Mouse (Mus musculus) c-Kit-positive CD71-positive TER-119-negative erythroid progenitor cells, embryonic 14.5 days (primary cell): Measurements from ENCODE around the gene Nfe2l1.

ENCODE experiments used
- DNase-seq: peaks from one replicate; pipeline ENCODE4 v3.0.0-alpha.2; 2013; ENCODE audit warnings: low read depth

Nfe2l1 gene

DNA sequence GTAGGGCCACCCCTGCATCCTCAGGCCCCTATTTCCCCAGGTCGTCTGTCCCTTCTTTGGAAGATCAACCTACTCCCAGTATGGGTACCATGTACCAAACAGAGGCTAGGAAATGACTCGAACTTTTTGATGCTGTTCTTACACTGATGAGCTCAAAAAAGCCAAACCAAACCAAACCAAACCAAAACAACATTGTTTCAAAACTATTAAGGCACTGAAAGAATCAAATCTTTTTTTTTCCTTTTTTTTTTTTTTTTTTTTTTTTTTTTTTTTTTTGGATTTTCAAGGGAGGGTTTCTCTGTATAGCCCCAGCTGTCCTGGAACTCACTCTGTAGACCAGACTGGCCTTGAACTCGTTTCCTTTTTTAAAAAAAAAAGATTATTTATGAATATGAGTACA lies 13.9 kb upstream of the Nfe2l1 start:
- no peak for DNase-seq

GRCm38 (mm10) chr11:96840290-96840689 lies 10.5 kb upstream of the Nfe2l1 start:
- DNase-seq: no peak

DNA sequence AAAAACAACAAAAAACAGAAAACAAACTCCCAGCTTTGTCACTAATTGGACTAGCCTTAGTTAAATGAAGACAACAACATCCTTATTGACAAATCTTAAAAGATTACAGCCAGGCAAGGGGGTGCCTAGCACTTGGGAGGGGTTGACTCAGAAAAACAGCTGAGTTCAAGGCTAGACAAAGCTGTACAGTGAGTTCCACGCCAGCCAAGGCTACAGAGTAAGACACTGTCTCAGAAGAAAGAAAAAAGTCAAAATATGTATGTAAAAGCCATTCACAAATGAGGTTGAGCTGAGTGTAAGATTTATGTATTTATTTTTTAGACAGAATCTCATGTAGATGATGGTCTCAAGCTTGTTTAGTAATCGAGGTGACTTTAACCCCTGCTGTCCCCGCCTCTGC lies 10.1 kb upstream of the Nfe2l1 start:
- DNase-seq: no peak

GRCm38 (mm10) chr11:96839428-96839827 lies 9.7 kb upstream of the Nfe2l1 start:
- DNase-seq: no peak

DNA sequence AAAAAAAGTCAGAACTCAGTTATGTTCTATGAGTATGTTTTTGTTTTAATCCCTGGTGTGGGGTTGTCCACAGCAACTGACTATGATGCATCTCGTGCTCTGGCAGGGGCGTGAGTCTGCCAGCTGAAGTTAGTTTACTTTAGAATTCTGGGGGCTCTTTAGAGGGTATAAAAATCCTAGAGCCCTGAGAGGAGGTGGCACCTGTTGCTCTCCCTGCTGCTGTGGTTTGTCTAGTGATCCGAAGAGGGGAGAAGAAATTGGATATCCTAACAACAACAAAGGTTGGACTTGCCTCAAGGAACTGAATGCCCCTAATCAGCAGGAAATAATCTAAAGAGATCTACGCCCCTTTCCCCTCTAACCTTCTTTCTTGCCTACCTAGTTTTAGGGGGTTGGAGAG lies 8.6 kb upstream of the Nfe2l1 start:
- DNase-seq: no peak

GRCm38 (mm10) chr11:96837298-96837697 lies 7.5 kb upstream of the Nfe2l1 start:
- no peak for DNase-seq

- no peak for DNase-seq
Observed at GRCm38 (mm10) chr11:96834127-96834526, 4.4 kb upstream of the Nfe2l1 start.

GRCm38 (mm10) chr11:96832973-96833372 lies 3.2 kb upstream of the Nfe2l1 start:
- DNase-seq: no peak

DNA sequence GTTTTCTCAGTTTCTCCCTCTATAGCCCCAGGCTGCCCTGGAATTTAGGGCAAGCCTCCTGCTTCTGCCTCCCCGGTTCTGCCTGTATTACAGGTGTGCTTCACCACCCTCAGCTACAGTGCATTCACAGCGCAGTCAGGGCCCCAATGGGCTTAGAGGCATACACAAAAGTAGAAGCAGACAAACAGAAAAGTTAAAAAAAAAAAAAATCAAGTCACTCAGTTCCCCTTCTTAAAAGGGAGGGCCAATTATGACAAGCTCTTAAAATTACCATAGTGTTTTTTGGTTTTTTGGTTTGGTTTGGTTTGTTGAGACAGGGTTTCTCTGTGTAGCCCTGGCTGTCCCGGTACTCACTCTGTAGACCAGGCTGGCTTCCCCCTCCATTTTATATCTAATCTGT lies 2.8 kb upstream of the Nfe2l1 start:
- DNase-seq: no peak

DNA sequence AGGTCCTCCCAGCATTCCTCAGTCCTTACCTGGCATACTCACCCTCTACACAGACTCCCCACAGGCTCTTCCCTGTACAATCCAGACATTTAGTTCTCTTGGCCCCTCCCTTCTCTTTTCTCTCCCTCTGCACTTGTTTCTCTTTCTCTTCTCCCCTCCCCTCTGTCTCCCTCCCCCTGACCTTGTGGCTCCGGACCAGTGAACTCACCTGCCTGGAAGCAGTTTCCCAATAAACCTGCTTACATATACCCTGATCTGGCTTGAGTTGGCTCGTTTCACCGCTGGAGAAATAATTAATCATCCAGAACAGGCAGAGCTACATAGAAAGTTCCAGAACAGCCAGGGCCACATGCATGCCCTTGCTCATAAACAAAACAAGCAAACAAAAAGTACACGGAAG lies 1.7 kb upstream of the Nfe2l1 start:
- no peak for DNase-seq

- peak; percentile 33 for DNase-seq
Observed at GRCm38 (mm10) chr11:96830539-96831216, 910 bp upstream of the Nfe2l1 start.

DNA sequence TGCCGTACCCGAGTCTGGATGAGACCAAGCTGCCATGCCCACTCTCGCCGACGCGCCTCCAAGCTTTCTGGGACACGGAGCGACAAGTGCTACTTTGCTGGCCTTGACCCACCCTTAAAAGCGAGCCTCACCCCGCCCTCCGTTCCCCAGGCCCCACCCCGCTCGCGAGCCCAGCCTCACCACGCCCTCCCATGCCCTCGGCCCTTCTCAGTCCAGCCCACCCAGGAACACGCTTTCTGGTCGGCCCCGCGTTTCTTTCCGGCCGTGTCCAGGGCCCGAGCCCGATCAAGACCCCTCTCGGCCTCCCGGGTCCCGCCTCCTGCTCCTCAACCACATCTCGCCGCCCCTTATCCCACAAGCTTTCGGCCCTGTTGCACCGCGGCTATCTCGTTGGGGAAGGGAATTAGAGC lies 360 bp downstream of the Nfe2l1 start:
- DNase-seq: peak; percentile 72

DNA sequence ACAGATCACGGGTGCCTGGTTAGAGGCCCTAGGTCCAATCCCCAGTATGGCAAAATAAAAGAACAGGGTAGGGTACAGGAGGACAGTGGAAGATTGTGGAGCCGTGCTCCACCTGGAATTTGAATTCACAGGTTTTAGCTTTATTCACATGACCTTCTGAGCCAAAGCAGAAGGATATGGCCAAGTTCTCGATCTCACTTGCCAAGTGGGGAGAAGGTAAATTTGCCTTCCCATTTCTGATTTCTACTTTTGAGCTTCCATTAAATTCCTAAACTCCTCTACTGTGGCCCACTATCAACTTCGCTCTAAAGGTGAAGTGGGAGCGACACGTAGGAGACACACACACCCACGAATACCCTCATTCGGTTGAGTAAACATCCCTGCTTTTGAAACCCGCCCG lies 887 bp downstream of the Nfe2l1 start:
- no peak for DNase-seq

GRCm38 (mm10) chr11:96827917-96828316 lies 1.9 kb downstream of the Nfe2l1 start:
- DNase-seq: no peak

DNA sequence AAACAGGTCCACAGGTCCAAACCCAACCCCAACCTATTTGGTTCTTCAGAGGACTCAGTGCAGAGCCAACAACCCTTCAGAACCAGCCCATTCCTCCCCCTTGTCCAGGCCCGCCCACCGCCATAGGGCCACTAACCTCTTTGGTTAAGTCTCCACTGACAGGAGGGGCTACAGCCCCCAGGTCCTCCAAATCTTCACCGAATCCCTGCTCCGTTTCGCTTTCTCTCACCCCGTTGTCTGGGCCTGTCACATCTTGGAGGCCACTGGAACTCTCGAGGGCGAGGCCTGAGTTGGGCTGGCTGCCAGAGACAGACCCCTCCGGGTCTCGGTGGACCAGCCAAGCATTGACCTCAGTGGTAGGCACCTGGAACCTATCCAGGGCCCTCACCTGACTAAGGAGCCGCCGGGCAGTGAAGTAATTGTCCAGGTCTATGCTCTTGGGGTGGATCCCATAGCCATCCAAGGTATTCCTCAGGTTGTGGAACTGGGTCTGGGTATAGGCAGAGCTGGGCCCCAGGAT lies 2.6 kb downstream of the Nfe2l1 start:
- no peak for DNase-seq

GRCm38 (mm10) chr11:96826481-96826880 lies 3.3 kb downstream of the Nfe2l1 start:
- no peak for DNase-seq

DNA sequence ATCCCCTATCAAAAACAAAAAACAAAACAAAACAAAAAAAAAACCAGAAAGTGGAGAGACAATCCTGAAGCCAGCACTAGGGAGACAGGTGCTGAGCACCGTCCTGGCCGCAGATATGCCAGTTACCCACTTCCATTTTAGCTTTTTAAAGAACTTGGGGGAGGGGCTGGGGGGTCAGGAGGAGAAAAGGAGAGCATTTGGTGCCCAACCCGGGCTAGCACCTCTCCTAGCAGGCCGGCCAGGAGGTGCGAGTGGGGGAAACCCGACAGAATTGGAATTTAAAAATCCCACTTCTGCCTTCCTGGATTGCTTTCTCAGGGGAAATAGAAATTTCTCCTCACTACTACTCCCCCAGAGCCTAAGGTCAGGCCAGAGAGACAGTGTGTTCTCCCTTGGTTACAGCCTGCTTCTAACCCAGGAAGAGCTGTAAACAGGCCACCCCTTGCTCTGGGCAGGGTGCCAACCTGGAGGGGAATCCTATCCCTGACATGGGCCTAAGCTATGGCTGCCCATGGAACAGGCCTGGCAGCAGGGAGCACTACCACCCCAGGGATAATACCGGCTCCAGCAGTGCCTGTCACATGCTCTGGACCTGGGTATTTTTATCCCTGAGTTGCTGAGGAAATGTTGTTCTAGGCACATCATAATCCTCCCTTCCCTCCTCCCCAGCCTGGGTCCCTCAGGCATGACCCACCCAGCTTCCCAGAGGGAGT lies 4.8 kb downstream of the Nfe2l1 start:
- DNase-seq: no peak

GRCm38 (mm10) chr11:96823880-96824782 lies 5.6 kb downstream of the Nfe2l1 start:
- peak; percentile 74 for DNase-seq

- no peak for DNase-seq
Observed at GRCm38 (mm10) chr11:96823471-96823837, 6.3 kb downstream of the Nfe2l1 start.

- no peak for DNase-seq
Observed at GRCm38 (mm10) chr11:96822675-96823470, 6.9 kb downstream of the Nfe2l1 start.

DNA sequence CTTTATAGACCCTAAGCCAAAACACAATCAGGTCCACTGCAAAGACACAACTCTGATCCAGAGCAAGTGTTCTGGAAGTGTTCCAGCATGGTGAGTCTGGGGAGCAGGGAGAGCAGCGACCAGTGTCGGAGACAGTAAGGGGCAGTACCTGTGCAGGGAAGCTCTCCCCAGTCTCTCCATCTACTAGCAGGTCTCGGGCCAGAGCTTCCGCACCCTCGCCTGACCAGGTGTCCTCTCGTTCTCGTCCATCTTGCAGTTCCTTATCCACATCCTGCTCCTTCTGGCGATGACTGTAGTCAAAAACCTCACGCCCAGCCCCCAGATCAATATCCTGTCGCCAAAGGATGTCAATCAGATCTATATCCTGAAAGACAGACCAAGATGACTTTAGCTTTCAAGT lies 7.8 kb downstream of the Nfe2l1 start:
- no peak for DNase-seq
